ENCODE assay signal across 14 mouse cellular contexts in genomic region chr2:94435481-94435880, GRCm38 (mm10). TPM values are rescaled to one million over a fixed set of nuclear protein-coding genes. Genes with fewer than 3 reads are reported as not detected.
DNase-seq lines count a peak whose midpoint lies in the region; ATAC-seq and TF ChIP-seq lines count a peak whose summit lies in the region.
"Had no signal": no experiment of that assay in that cellular context is flagged by ENCODE, and none has a peak within 500 bp of the region (broad histone marks: within the 10 kb centered on the region; RNA-seq: fewer than 3 reads in every experiment).

No protein-coding gene starts in this region.

- H3K4me3 ChIP-seq in midbrain, embryonic 10.5 days, result 0 out of 2 replicates have a peak overlapping the region, but pooled peaks have one; percentile 92
- no peak overlapping the region for H3K4me3 ChIP-seq in midbrain, embryonic 16.5 days (ENCODE audit: low read depth, low read length)
- H3K4me3 ChIP-seq in midbrain, postnatal 0 days (ENCODE audit: low read depth, low read length), result no peak overlapping the region

- no peak for TF ChIP-seq CTCF in midbrain, postnatal 0 days (IDR thresholded peaks at IDR 0.05)

- no peak overlapping the region for H3K9ac ChIP-seq in midbrain, embryonic 16.5 days (ENCODE audit: low read depth, low read length)
- H3K9ac ChIP-seq in midbrain, postnatal 0 days (replicated peaks; ENCODE audit: low read length, poor library complexity, severe bottlenecking), result no peak overlapping the region

- WGBS in midbrain, embryonic 10.5 days, result 89% methylated on average over 7 of the region's 7 CpGs
- 84% methylated on average over 7 of the region's 7 CpGs for WGBS in midbrain, embryonic 16.5 days
- 85% methylated on average over 7 of the region's 7 CpGs for WGBS in midbrain, postnatal 0 days

- DNase-seq in heart, adult 11 months, result peak; percentile 87
- DNase-seq in heart, adult 18-20 months, result no peak
- no peak for DNase-seq in midbrain, embryonic 10.5 days (ENCODE audit: low spot score)
- peak; percentile 30 to 55 for DNase-seq in cerebellum, postnatal 25 days
- DNase-seq in midbrain, postnatal 0 days (ENCODE audit: low spot score), result peak; percentile 12
- no peak for DNase-seq in gastrocnemius, postnatal 14 days
- DNase-seq: adrenal gland, adult 8-10 months; gastrocnemius, postnatal 10 days; heart, postnatal 14 days; kidney, postnatal 4 days; spleen, adult 18-20 months had no signal

- H3K36me3 ChIP-seq in midbrain, embryonic 10.5 days, result 0 out of 2 replicates have a peak, but pooled peaks cover 7% of the 10 kb centered on the region
- no peaks in the 10 kb centered on the region for H3K36me3 ChIP-seq in midbrain, embryonic 16.5 days (ENCODE audit: control insufficient read depth, insufficient read depth, low read length)
- H3K36me3 ChIP-seq in midbrain, postnatal 0 days (ENCODE audit: insufficient read depth, low read length), result no peaks in the 10 kb centered on the region

- H3K9me3 ChIP-seq in midbrain, embryonic 10.5 days (replicated peaks), result no peaks in the 10 kb centered on the region
- H3K9me3 ChIP-seq in midbrain, embryonic 16.5 days (replicated peaks; ENCODE audit: control insufficient read depth, low read length, poor library complexity, severe bottlenecking), result no peaks in the 10 kb centered on the region
- H3K9me3 ChIP-seq in midbrain, postnatal 0 days (ENCODE audit: low read length), result no peaks in the 10 kb centered on the region

- peaks cover 21% of the 10 kb centered on the region for H3K4me1 ChIP-seq in midbrain, embryonic 10.5 days
- H3K4me1 ChIP-seq in midbrain, embryonic 16.5 days (ENCODE audit: control insufficient read depth, insufficient read depth, low read length), result peaks cover 18% of the 10 kb centered on the region
- peaks cover 15% of the 10 kb centered on the region for H3K4me1 ChIP-seq in midbrain, postnatal 0 days (ENCODE audit: insufficient read depth, low read length)

- ATAC-seq in midbrain, embryonic 16.5 days, result no peak
- no peak for ATAC-seq in midbrain, postnatal 0 days (ENCODE audit: low FRiP score)
- ATAC-seq: CD4-positive, CD25-positive, alpha-beta regulatory T cell, adult 4 months; lung, postnatal 0 days had no signal

- no peak overlapping the region for H3K27ac ChIP-seq in midbrain, embryonic 10.5 days (replicated peaks)
- no peak overlapping the region for H3K27ac ChIP-seq in midbrain, embryonic 16.5 days (ENCODE audit: low read length)
- no peak overlapping the region for H3K27ac ChIP-seq in midbrain, postnatal 0 days (ENCODE audit: low read depth, low read length)

- intact Hi-C loops in gastrocnemius, postnatal 14 days (cut with DNase I; ENCODE audit: low total_unique reads), result loop anchor here (10.0 kb wide), 1 partner anchor 71 kb away; no protein-coding TSS in a partner anchor

- no peak overlapping the region for H3K4me2 ChIP-seq in midbrain, embryonic 16.5 days (ENCODE audit: low read length)
- no peak overlapping the region for H3K4me2 ChIP-seq in midbrain, postnatal 0 days (ENCODE audit: low read depth, low read length, poor library complexity, severe bottlenecking)

- no peaks in the 10 kb centered on the region for H3K27me3 ChIP-seq in midbrain, embryonic 10.5 days (ENCODE audit: low read depth, poor library complexity, severe bottlenecking)
- H3K27me3 ChIP-seq in midbrain, embryonic 16.5 days (ENCODE audit: control insufficient read depth, insufficient read depth, low read depth, low read length), result no peaks in the 10 kb centered on the region
- no peaks in the 10 kb centered on the region for H3K27me3 ChIP-seq in midbrain, postnatal 0 days (ENCODE audit: insufficient read depth, low read length)

RNA-seq across cellular contexts. Expression of gene Api5, which starts 2.5 kb away (rescaled TPM):
- 10 to 100 TPM; 31.4 to 31.9 TPM for total RNA-seq in heart, adult 18-20 months (2021)
- polyA plus RNA-seq in midbrain, embryonic 10.5 days (2016; fragmentation: Nextera tagmentation; extraction: Ambion mirVana), result 222 and 230 TPM in 2 replicates
- polyA plus RNA-seq in midbrain, embryonic 16.5 days (2015; fragmentation: Nextera tagmentation; extraction: Ambion mirVana), result 96.1 and 103 TPM in 2 replicates
- 47.4 and 56.4 TPM in 2 replicates for total RNA-seq in midbrain, postnatal 0 days (2014; rRNA removed)
- 59.4 and 63.1 TPM in 2 replicates for polyA plus RNA-seq in midbrain, postnatal 0 days (2015; fragmentation: Nextera tagmentation; extraction: Ambion mirVana)
- 10 to 100 TPM; 17.5 to 22.0 TPM for total RNA-seq in gastrocnemius, postnatal 14 days (2021)

RNA-seq across cellular contexts. Expression of gene Ttc17, which starts 29.0 kb away (rescaled TPM):
- total RNA-seq in heart, adult 18-20 months (2021), result 10 to 100 TPM; 28.3 to 29.9 TPM
- 12.1 and 15.5 TPM in 2 replicates for polyA plus RNA-seq in midbrain, embryonic 10.5 days (2016; fragmentation: Nextera tagmentation; extraction: Ambion mirVana)
- polyA plus RNA-seq in midbrain, embryonic 16.5 days (2015; fragmentation: Nextera tagmentation; extraction: Ambion mirVana), result 26.1 and 27.0 TPM in 2 replicates
- 24.2 and 24.3 TPM in 2 replicates for total RNA-seq in midbrain, postnatal 0 days (2014; rRNA removed)
- polyA plus RNA-seq in midbrain, postnatal 0 days (2015; fragmentation: Nextera tagmentation; extraction: Ambion mirVana), result 19.4 and 20.2 TPM in 2 replicates
- total RNA-seq in gastrocnemius, postnatal 14 days (2021), result 10 to 100 TPM; 13.7 to 15.3 TPM

Comparison
In these comparisons a context has a peak if more than half of its experiments do, and no peak if none do; other contexts are left out.
1. DNase-seq: peak in heart, adult 11 months (single experiment), cerebellum, postnatal 25 days (2 of 2) and midbrain, postnatal 0 days (single experiment); none in heart, adult 18-20 months (0 of 2), midbrain, embryonic 10.5 days (single experiment) and gastrocnemius, postnatal 14 days (single experiment).